Comparison of ENCODE assay signal across 28 mouse cellular contexts in genomic region chr5:21506887-21507286, GRCm38 (mm10). TPM values are rescaled to one million over a fixed set of nuclear protein-coding genes. Genes with fewer than 3 reads are reported as not detected.
DNase-seq lines count a peak whose midpoint lies in the region; ATAC-seq and TF ChIP-seq lines count a peak whose summit lies in the region.
"Had no signal": no experiment of that assay in that cellular context is flagged by ENCODE, and none has a peak within 500 bp of the region (broad histone marks: within the 10 kb centered on the region; RNA-seq: fewer than 3 reads in every experiment).

No protein-coding gene starts in this region.

- no peaks in the 10 kb centered on the region for H3K9me3 ChIP-seq in embryonic facial prominence, embryonic 14.5 days (ENCODE audit: control insufficient read depth, low read length)
- H3K9me3 ChIP-seq in limb, embryonic 14.5 days (ENCODE audit: control insufficient read depth, low read length), result no peaks in the 10 kb centered on the region
- H3K9me3 ChIP-seq in liver, postnatal 0 days (ENCODE audit: low read length), result no peaks in the 10 kb centered on the region
- H3K9me3 ChIP-seq: heart, embryonic 10.5 days; heart, embryonic 13.5 days; hindbrain, embryonic 12.5 days; hindbrain, embryonic 15.5 days had no signal

- no peak for TF ChIP-seq POLR2A in limb, embryonic 14.5 days (IDR thresholded peaks at IDR 0.05; ENCODE audit: borderline replicate concordance, extremely low read depth, insufficient read depth, insufficient read length)

- intact Hi-C loops in heart, postnatal 25 days (cut with DNase I), result no loop called here

- no peaks in the 10 kb centered on the region for H3K36me3 ChIP-seq in embryonic facial prominence, embryonic 14.5 days (ENCODE audit: control insufficient read depth, insufficient read depth, low read length)
- no peaks in the 10 kb centered on the region for H3K36me3 ChIP-seq in limb, embryonic 14.5 days (ENCODE audit: control insufficient read depth, insufficient read depth, low read length)
- no peaks in the 10 kb centered on the region for H3K36me3 ChIP-seq in liver, postnatal 0 days (replicated peaks; ENCODE audit: insufficient read depth, low read length)
- H3K36me3 ChIP-seq: heart, embryonic 10.5 days; heart, embryonic 13.5 days; hindbrain, embryonic 12.5 days; hindbrain, embryonic 15.5 days had no signal

- no peak overlapping the region for H3K4me2 ChIP-seq in embryonic facial prominence, embryonic 14.5 days (ENCODE audit: low read depth, low read length)
- H3K4me2 ChIP-seq in limb, embryonic 14.5 days (replicated peaks; ENCODE audit: low read depth, low read length, severe bottlenecking), result no peak overlapping the region
- H3K4me2 ChIP-seq in liver, postnatal 0 days (ENCODE audit: low read depth, low read length), result no peak overlapping the region
- H3K4me2 ChIP-seq: heart, embryonic 13.5 days; hindbrain, embryonic 12.5 days; hindbrain, embryonic 15.5 days had no signal

- TF ChIP-seq EP300 in liver, postnatal 0 days (IDR thresholded peaks at IDR 0.05; ENCODE audit: low read depth), result no peak

- peaks cover 13% of the 10 kb centered on the region; the same call in 1 of the 2 replicates for H3K4me1 ChIP-seq in embryonic facial prominence, embryonic 14.5 days (ENCODE audit: control insufficient read depth, insufficient read depth, low read length)
- H3K4me1 ChIP-seq in limb, embryonic 14.5 days (ENCODE audit: control insufficient read depth, insufficient read depth, low read length), result peaks cover 11% of the 10 kb centered on the region; the same call in 1 of the 2 replicates
- H3K4me1 ChIP-seq in liver, postnatal 0 days (ENCODE audit: insufficient read depth), result no peaks in the 10 kb centered on the region
- H3K4me1 ChIP-seq: heart, embryonic 10.5 days; heart, embryonic 13.5 days; hindbrain, embryonic 12.5 days; hindbrain, embryonic 15.5 days had no signal

- ATAC-seq in embryonic facial prominence, embryonic 14.5 days (ENCODE audit: low read depth), result peak; percentile 70; the same call in 1 of the 2 replicates
- ATAC-seq in limb, embryonic 14.5 days (ENCODE audit: low FRiP score, low read depth), result 0 out of 2 replicates have a peak, but pooled peaks have one; percentile 13
- ATAC-seq in liver, postnatal 0 days, result no peak
- ATAC-seq: CD4-positive, CD25-positive, alpha-beta regulatory T cell, adult 4 months; forebrain, embryonic 14.5 days; Patski had no signal

- DNase-seq in heart, adult 11 months, result peak; percentile 79
- no peak for DNase-seq in heart, postnatal 25 days (ENCODE audit: low spot score)
- peak; percentile 89 for DNase-seq in NIH3T3 (ENCODE audit: low read depth)
- peak; percentile 80 for DNase-seq in embryonic facial prominence, embryonic 14.5 days (ENCODE audit: low spot score)
- peak; percentile 40 for DNase-seq in limb, embryonic 14.5 days (ENCODE audit: low spot score)
- no peak for DNase-seq in spleen, postnatal 14 days (ENCODE audit: low spot score in 2 of 2)
- DNase-seq in urinary bladder, postnatal 36 days (ENCODE audit: low spot score in 2 of 2), result no peak
- no peak for DNase-seq in liver, postnatal 0 days
- DNase-seq: adrenal gland, adult 2 months; adrenal gland, postnatal 14 days; cerebellum, adult 11 months; cerebellum, adult 2 months; cerebellum, adult 9-11 months; cerebellum, postnatal 25 days; gastrocnemius, postnatal 25 days; heart, adult 2 months; heart, postnatal 14 days; kidney, adult 11 months had no signal

- H3K27ac ChIP-seq in embryonic facial prominence, embryonic 14.5 days (replicated peaks; ENCODE audit: low read depth, low read length), result peak overlapping the region; percentile 9; the same call in 1 of the 2 replicates
- H3K27ac ChIP-seq in limb, embryonic 14.5 days (replicated peaks; ENCODE audit: low read depth, low read length), result no peak overlapping the region
- H3K27ac ChIP-seq in liver, postnatal 0 days (ENCODE audit: low read depth), result no peak overlapping the region
- H3K27ac ChIP-seq: heart, adult 2 months; heart, embryonic 10.5 days; heart, embryonic 13.5 days; hindbrain, embryonic 12.5 days; hindbrain, embryonic 15.5 days had no signal

- H3K27me3 ChIP-seq in embryonic facial prominence, embryonic 14.5 days (replicated peaks; ENCODE audit: control insufficient read depth, insufficient read depth, low read length), result no peaks in the 10 kb centered on the region
- no peaks in the 10 kb centered on the region for H3K27me3 ChIP-seq in limb, embryonic 14.5 days (ENCODE audit: control insufficient read depth, insufficient read depth, low read length)
- no peaks in the 10 kb centered on the region for H3K27me3 ChIP-seq in liver, postnatal 0 days (ENCODE audit: insufficient read depth, low read length)
- H3K27me3 ChIP-seq: heart, embryonic 13.5 days; hindbrain, embryonic 12.5 days; hindbrain, embryonic 15.5 days; Patski had no signal

- H3K4me3 ChIP-seq in embryonic facial prominence, embryonic 14.5 days (ENCODE audit: low read depth, low read length), result no peak overlapping the region
- H3K4me3 ChIP-seq in limb, embryonic 14.5 days (replicated peaks; ENCODE audit: low read length), result no peak overlapping the region
- H3K4me3 ChIP-seq in liver, postnatal 0 days (ENCODE audit: low read depth, low read length), result no peak overlapping the region
- H3K4me3 ChIP-seq: heart, adult 2 months; heart, embryonic 10.5 days; heart, embryonic 13.5 days; hindbrain, embryonic 12.5 days; hindbrain, embryonic 15.5 days had no signal

- no peak for TF ChIP-seq CTCF in liver, postnatal 0 days (IDR thresholded peaks at IDR 0.05; ENCODE audit: low read depth)

- no peak overlapping the region for H3K9ac ChIP-seq in embryonic facial prominence, embryonic 14.5 days (ENCODE audit: low read depth, low read length)
- H3K9ac ChIP-seq in limb, embryonic 14.5 days (ENCODE audit: low read depth, low read length, severe bottlenecking), result no peak overlapping the region
- no peak overlapping the region for H3K9ac ChIP-seq in liver, postnatal 0 days (replicated peaks)
- H3K9ac ChIP-seq: heart, embryonic 13.5 days; hindbrain, embryonic 12.5 days; hindbrain, embryonic 15.5 days had no signal

- 25% methylated on average over 1 of the region's 1 CpGs for WGBS in embryonic facial prominence, embryonic 14.5 days
- 14% methylated on average over 1 of the region's 1 CpGs for WGBS in limb, embryonic 14.5 days
- WGBS in liver, postnatal 0 days (ENCODE audit: insufficient replicate concordance), result 70% methylated on average over 1 of the region's 1 CpGs

RNA-seq across cellular contexts. Expression of gene Lrrc17, which starts 36.5 kb away (rescaled TPM):
- total RNA-seq in heart, postnatal 25 days (2021), result 1 to 10 TPM; 2.4 to 4.2 TPM
- polyA plus RNA-seq in embryonic facial prominence, embryonic 14.5 days (2014; fragmentation: Nextera tagmentation; extraction: Ambion mirVana), result 138 and 151 TPM in 2 replicates
- polyA plus RNA-seq in limb, embryonic 14.5 days (2012; rRNA removed), result 87.7 and 102 TPM in 2 replicates
- polyA plus RNA-seq in limb, embryonic 14.5 days (2014; fragmentation: Nextera tagmentation; extraction: Ambion mirVana), result 109 and 116 TPM in 2 replicates
- polyA plus RNA-seq in liver, postnatal 0 days (2015; fragmentation: Nextera tagmentation; extraction: Ambion mirVana), result 0.81 and 0.99 TPM in 2 replicates
- total RNA-seq: common myeloid progenitor, adult 5-6 weeks; hematopoietic stem cell, adult 5-6 weeks; MEL had no signal
- polyA plus RNA-seq: CD4-positive, CD25-positive, alpha-beta regulatory T cell, adult 4 months; Patski had no signal

Comparison
In these comparisons a context has a peak if more than half of its experiments do, and no peak if none do; other contexts are left out.
1. DNase-seq: peak in heart, adult 11 months (single experiment), NIH3T3 (single experiment), embryonic facial prominence, embryonic 14.5 days (single experiment) and limb, embryonic 14.5 days (single experiment); none in heart, postnatal 25 days (single experiment), spleen, postnatal 14 days (0 of 2), urinary bladder, postnatal 36 days (0 of 2) and liver, postnatal 0 days (single experiment).
2. RNA of gene Lrrc17, which starts 36.5 kb away (polyA plus RNA-seq): 138 to 151 TPM in embryonic facial prominence, embryonic 14.5 days and 87.7 to 116 TPM in limb, embryonic 14.5 days; 0.81 to 0.99 TPM in liver, postnatal 0 days; every median in the first group is over 10 times any median in the second.